Mouse (Mus musculus): ENCODE measurements around the gene Eif2s2.

DNA sequence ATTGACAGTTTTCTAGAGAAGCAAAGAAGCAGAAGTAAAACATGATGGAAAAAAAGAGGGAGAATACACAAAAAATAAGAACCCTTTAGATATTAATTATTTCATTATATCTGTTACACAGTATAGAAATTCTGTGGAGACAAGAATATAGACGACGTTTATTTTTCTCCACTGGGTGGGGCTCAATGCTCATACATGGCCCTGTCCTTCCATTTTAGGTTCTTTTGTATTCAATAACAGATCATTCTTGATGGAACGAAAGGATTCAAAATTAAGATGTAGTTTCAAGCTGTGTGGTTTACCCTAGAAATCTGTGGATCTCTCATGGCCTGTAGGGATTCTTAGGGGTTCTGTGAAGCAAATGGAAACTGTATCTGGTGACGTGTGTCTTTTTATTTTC lies 41.1 kb upstream of the Eif2s2 start:
- TF ChIP-seq CTCF (IDR thresholded peaks at IDR 0.05; ENCODE audit: extremely low read depth, insufficient read depth, insufficient read length, insufficient replicate concordance) (no peak), POLR2A (IDR thresholded peaks at IDR 0.05; ENCODE audit: low read depth, low read length) (no peak)
